Mouse (Mus musculus): ENCODE results near the gene Gm39566.

The Gm39566 gene

GRCm38 (mm10) chr11:69761868-69762267 lies 53.2 kb downstream of the Gm39566 start, which contains the start of gene Slc35g3:
Gene Slc35g3, minus strand, starts transcription at chr11:69761968.
- no peak for DNase-seq (ENCODE audit: low read depth, low spot score)
